Mouse (Mus musculus) heart, adult 11 months (tissue): ENCODE data around the gene Fbln2.

Source experiments
- DNase-seq: peaks from one replicate; pipeline ENCODE4 v3.0.0; 2022

Fbln2 gene

DNA sequence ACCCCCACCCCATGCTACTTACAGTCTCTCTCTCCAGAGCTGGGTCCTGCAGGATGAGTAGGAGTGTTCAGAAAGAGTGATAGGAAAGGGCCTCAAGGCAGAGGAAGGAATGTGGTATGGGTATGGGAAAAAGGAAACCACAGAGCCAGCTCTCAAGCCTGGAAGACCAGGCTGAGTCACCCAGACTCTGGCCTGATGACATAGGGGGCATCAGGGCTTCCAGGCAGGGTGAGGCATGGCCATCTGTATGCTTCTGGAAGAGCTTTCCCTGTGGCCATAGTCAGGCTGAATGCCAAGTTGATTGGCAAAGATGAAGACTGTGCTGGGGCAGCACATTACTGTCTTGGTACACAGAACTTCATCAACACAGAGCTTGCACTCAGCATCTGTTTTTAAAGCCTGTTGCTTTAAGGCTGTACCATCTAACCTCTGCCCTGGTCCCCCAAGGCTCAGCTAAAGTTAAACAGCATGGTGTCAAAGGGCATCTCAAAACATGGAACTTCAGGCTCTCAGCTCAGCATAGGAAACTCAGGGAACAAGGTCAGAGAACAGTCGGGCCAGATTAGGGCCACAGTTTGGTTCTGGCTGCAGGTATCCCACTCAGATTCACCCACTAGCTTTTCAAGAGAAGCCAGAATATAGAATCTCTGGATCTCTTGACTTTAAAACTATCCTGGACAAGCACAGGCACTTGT is 19.3 kb upstream of the Fbln2 start:
- peak; percentile 69 for DNase-seq

- no peak for DNase-seq
Measured at GRCm38 (mm10) chr6:91198456-91198855, 13.8 kb upstream of the Fbln2 start.

DNA sequence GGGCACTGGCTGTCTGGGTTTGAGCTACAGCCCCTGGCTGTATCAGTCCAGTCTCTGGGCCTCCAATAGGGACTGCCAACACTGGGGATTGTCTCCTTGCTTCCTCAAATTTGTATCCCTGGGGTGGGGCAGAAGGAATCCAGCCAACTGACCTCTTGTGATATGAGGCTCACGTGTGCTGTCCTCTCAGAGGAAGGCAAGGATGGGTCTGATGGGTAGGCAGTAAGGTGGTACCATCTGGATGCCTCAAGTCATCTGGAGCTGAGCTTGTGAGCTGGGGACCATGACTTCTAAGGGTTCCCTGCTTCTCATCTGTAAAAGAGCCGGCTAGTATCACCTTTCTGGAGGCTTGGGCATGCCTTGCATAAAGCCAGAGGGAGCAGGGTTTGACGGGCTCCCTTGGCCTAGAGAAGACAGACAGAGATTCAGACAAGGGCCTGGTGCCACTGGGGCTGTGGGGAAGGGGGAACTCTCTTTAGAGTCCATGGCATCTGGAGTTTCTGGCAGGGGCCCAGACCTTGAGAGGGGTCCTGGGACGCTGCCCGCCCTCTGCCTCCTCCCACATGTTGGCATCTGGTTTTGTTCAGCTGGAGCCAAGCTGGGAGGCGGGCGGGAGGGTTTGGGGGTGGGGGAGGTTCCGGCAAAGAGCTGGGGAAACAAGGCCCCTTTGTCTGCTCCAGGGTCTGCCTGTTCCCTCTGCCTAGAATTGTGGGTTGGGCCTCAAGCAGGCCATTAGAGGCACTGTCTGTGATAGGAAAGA is 11.6 kb upstream of the Fbln2 start:
- peak; percentile 91 for DNase-seq

DNA sequence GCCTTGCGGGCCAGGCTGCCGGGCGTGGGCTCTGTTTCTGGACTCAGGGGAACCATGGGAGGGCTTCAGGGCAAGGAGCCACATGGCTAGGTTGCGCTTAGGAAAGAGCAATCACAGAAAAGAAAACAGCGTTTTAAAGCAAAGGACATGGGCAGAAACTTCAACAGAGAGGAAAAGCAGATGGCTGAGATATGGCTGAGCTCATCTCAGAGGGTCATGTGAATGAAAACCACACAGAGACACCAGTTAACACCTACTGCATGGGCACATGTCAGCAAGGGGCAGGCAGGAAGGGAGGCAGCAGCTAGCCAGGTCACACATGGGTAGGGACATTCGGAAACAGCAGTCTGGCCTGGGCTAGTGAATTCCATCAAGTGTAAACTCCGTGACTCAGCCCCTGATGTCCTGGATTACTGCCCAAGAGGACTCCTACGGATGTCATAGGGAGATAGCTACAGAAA is 10.3 kb upstream of the Fbln2 start:
- DNase-seq, result peak; percentile 98

DNA sequence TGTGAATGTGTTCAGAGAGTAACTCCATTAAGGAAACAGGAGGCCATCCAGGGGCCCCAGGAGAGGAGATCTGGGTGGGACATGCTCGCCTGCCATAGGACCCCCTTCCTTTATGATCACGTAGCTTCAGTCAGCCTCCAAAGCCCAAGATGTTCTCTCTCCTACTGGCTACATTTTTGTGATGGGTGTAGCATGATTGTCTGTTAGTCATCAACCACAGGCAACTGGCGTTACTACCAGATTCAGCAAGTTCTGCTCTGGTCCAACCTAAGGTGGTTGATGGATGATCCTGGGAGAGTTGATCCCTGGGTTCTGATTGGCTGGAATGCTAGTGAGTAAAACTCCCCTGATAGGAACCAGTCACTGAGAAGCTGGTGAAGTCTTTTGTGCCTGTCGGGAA is 9.7 kb upstream of the Fbln2 start:
- DNase-seq, result no peak

GRCm38 (mm10) chr6:91205346-91205745 is 6.9 kb upstream of the Fbln2 start:
- no peak for DNase-seq

DNA sequence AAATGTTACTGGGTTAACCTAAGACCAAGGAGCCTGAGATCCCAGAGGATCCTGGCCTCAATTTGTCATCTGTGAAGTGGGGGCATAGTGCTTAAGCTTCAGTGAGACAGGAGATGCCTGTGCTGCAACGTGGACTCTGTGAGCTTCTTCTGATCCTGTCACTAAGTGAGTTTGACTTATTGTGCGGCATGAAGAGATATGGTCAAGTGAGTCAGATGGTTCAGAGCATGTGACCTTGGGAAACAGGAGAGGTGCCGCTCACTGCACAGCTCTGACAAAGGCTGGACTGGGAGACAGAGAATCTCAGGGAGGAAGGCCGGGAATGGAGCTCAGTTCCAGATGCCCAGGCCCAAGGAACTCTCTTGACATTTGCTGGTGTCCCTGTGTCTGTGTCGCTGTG is 6.5 kb upstream of the Fbln2 start:
- DNase-seq, result no peak

- peak; percentile 94 for DNase-seq
Measured at GRCm38 (mm10) chr6:91207491-91207890, 4.8 kb upstream of the Fbln2 start.

DNA sequence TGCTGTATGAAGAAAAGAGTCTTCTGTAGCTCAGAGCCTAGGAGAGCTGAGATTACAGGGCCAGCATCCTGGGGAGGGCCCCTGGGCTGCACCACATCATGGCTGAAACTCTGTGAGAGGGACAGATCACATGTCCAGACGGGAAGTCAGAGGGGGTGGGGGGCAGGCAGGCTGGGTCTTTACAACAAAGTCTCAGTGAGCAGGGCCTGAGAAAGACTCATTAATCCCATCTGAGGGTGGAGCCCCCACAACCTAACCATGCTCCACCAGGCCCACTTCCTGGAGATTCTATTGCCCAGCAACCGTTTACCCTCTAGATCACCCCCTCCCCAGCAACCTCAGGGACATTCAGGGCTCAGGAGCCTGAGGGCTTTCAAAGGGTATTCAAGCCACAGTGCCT is 2.5 kb upstream of the Fbln2 start:
- DNase-seq, result no peak

DNA sequence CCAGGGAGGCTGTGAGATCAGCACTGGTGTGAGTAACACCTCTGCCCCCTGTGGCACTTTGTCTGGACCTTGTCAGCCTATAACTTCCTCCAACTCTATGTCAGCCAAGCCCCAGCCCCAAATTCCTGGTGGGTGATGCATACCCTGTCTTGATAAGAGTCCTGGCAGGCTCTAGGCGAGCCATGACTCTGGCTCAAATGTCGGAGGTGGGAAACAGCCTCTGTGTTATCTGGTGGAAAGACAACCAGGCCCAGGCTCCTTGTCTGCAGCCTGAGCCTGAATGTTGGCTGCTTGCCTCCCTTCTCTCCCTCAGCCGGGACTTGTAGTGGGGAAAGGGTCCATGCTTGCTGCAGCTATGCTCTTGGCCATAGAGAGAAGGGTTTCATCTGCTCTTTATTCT is 1.4 kb upstream of the Fbln2 start:
- DNase-seq, result peak; percentile 94

GRCm38 (mm10) chr6:91212571-91212970 is 316 bp downstream of the Fbln2 start:
- DNase-seq, result peak; percentile 99

DNA sequence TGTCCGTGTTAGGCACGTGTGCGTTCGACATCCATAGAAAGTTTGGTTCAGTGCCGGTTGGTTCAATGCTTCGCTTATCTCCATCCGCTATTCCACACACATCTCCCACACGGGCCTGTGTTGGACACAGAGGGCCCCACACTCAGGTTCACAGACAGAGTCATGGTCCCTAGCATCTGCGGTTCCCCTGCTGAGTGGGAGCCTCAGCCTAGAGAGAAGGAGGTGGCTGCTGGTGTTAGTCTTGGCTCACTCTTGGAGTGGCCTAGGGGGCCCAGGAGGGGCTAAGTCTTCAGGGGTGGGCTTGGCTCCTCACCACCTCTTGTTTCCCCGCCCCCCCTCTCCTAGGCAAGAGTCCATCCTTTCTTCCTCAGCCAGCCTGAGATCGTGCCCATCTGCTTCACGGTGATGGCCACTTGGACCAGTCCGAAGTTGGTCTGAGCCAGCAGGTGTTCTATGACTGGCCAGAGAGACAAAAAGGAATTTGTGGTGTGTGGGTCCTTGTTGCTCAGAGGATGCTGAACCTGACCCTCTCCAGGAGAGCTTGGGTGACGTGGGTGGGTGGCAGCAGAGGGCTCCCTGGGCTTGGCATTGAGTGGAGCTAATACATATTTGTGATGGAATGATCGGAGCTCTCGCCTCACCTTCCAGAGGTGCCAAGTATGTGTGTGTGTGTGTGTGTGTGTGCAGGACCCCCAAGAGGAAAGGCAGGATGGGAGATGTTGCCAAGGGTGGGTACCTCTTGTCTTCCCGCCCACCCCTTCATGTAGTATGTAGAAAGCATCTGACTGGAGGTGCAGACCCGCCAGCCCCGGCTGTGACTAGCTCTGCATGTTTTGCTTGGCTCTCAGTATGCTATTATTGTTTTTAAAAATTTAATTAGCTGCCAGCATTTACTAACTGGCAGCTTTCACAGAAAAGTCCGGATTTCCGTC is 1.3 kb downstream of the Fbln2 start:
- peak; percentile 94 for DNase-seq

DNA sequence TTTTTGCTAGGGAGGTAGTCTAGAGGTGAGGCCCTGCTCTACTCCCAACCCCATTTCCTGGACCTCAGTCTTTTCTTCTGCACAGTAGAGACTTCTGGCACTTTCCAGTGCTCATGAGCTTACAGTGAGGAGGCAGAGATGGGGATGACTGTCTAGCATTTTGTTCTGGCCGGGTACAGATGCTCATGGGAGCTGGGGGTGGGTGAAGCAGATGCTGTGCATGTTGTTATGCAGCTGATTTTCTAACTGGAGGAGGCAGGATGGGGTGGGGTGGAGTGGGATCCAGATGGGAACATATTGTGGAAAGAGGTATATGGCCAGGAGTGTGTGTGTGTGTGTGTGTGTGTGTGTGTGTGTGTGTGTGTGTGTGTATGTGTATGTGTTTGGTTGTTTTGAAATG is 3.2 kb downstream of the Fbln2 start:
- DNase-seq, result no peak

DNA sequence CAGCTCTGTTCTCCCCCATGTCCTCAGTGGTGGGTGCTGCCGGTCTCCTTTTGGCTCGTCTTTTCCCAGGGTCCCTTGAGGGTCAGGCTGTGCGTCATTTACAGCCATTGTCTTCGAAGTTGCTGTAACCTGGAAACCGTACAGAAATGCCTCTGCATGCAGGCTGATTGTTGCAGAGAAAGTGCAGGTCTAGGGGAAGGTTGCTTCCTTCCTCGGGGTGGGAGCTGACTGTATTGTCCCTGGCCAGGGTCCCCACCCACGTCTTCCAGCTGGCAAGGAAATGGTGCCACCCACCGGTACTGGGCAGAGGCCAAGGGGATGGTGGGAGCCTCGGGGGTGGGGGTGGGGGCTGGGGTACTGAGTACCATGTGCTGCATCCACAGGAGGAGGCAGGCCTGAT is 6.2 kb downstream of the Fbln2 start:
- DNase-seq, result peak; percentile 97

GRCm38 (mm10) chr6:91218871-91219270 is 6.6 kb downstream of the Fbln2 start:
- DNase-seq, result no peak

- DNase-seq, result no peak
Measured at GRCm38 (mm10) chr6:91220062-91220461, 7.8 kb downstream of the Fbln2 start.

DNA sequence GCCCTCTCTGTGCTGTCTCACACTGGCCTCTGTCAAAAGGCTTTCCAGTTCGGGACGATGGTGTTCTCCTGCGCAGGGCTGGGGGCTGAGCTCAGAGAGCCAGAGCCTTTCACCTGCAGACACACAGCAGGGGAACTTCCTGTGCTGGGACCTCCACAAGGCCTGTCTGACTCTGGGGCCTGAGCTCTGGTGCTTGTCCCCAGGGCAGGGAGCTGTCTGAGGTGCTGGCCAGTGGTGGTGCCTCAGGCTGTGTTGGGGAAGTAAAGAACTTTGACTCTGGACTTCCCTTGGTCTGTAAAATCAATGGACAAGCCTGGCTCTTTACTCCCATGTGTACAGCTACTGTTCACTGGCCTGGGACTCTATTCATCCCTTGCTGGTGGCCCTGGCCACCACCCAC is 8.8 kb downstream of the Fbln2 start:
- DNase-seq, result no peak

DNA sequence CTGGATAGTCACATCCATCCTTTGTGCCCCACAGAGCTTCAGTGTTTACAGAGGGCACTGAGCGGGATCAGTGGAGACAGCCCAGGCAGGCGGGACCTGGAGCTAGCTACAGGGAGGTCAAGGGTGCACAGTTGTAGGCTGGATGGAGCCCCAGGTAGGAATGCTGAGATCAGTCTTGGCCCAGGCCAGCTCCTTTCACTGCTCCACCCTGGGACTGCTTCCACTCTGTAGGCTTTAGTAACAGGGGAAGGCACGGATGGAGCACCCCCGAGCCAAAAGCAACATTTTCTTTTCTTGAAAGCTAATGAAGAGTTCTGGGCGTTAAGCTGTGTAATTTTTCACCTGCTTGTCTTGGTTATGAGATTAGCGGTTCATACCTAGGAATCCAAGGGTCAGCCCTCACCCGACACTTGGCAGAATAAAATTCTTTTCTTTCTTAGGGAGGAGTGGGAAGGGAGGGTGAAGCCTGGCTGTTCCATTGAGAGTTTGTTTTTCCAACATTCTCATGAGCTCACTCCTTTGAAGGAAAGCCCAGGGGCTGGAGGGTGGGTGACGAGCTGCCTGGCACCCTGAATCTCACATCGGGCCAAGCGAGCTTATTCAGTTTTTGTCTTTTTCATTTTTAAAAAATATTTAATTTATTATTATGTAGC is 10.6 kb downstream of the Fbln2 start:
- peak; percentile 98 for DNase-seq

DNA sequence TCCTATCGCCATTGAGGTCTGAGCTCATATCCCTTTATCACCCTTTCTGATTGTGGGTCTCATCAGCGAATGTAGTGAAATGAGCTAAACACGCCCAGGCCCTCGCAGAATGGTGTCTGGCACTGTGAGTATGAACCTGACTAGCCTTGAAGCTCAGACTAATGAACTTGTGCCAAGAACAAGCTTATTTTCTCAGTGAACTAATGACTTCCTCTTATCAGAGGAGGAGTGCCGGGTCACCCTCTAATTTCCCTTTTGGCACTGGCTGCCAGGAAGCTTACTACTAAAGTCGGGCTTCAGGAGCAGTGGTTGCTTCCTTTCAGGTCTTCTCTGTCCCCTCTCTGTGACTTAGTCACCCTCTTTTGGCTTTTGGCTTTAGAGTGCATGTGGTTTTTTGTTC is 12.7 kb downstream of the Fbln2 start:
- DNase-seq, result peak; percentile 97

- no peak for DNase-seq
Measured at GRCm38 (mm10) chr6:91225346-91225745, 13.1 kb downstream of the Fbln2 start.

DNA sequence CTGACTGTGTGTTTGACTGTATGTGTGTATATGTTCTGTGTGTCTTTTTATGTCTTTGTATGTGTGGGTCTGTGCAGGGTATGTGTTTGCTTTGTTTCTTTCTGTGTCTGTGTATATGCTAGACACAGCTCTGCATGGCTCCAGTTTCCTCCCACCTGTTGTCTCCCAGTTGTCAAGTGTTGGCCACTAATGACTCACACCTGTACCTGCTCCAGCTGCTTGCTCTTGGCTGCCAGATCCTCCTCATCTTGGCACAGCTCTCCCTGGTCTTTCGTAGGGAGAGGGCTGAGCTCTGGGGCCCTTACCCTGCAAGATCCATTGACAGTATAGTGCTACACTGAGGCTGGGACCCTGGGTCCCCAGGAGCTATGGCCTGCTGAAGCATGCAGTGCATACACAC is 13.8 kb downstream of the Fbln2 start:
- DNase-seq, result no peak

DNA sequence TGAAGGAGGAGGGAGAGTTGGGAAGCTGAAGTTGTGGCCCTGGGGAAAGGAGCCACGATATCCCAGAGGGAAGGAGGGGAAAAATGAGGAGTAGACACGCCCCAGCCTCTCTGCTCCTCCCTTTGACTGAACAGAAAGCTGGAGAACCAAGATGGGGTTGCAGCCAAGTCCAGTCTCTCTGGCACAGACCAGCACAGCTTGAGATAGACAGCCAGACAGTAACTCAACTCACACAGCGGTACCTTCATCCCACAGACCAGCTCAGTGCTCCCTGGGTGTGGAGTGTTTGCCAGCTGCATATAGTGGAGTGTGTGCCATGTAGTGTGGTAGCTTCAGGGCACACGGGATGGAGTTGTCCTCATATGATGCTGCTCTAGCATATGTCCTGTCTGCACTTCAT is 16.7 kb downstream of the Fbln2 start:
- DNase-seq, result peak; percentile 90

DNA sequence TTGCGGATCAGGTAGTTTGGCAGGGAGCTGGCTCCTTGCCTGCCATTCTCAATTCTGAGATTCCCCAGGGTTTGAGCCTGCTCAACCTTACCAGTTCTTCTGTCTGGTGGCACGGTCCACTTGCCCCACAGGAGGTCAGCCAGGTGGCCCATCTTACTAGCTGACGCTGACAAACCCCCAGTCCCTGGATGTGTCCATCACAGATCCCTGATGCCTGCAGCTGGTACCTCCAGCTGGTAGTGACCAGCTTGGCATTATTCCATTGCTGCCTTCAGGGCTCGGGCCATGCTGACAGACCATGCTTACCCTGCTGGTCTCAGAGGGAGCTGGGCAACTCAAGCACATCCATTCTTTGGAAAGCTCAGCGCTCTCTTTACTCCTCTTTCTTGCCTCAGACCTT is 18.7 kb downstream of the Fbln2 start:
- no peak for DNase-seq
